Mouse (Mus musculus): ENCODE measurements around the gene Cst13. TPM values are rescaled to one million over a fixed set of nuclear protein-coding genes. Genes with fewer than 3 reads are reported as not detected.
"Not testable (repeated sequence)": the region's sequence is repeated elsewhere in the genome, so short reads cannot be mapped to it uniquely, and the experiment has no call there.

Gene Cst13
- polyA plus RNA-seq (2012; rRNA removed): not detected in 2 replicates

GRCm38 (mm10) chr2:148819909-148820308 is at the start of gene Cst13:
Cst13 (plus strand) TSS chr2:148820081.
- H3K27ac ChIP-seq (ENCODE audit: insufficient read depth, low read length): no peak within 1 kb of the TSS
- TF ChIP-seq POLR2A (IDR thresholded peaks at IDR 0.05; ENCODE audit: extremely low read depth, insufficient read depth, low read length) (no peak), CTCF (IDR thresholded peaks at IDR 0.05; ENCODE audit: extremely low read depth, insufficient read depth, low read length) (no peak)

GRCm38 (mm10) chr2:148771397-148771796 is 48.5 kb upstream of the Cst13 start, which contains the start of gene Cst11:
Cst11 (minus strand) TSS chr2:148771497.
- H3K4me3 ChIP-seq (ENCODE audit: insufficient read depth, low read length); H3K4me1 ChIP-seq (ENCODE audit: control insufficient read depth, insufficient read depth, low read length): not testable (repeated sequence)

More at GRCm38 (mm10) chr2:148819909-148820308, at the start of gene Cst13:
- Histone ChIP-seq H3K4me3 (ENCODE audit: insufficient read depth, low read length) (no peak within 1 kb of the TSS), H3K4me1 (ENCODE audit: control insufficient read depth, insufficient read depth, low read length) (no peaks in the 10 kb centered on the region)

DNA sequence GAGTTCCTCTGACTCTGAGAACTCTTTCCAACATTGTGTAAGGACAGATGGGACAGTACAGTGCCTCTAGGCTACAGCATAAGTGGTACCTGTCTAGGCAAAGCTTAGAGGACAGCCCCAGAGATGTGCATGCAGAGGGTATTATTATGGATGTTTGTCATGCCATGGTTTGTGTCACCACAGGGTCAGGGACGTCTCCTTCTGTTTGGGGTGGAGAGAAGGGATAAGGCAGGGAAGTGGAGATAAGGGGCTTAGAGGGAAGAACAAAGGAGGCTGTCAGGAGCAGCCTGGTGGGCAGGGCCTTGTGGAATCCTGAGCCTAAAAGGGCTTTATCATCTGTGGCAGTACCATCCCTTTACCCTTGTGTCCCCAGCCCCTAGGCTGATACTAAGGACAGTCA is 38.2 kb upstream of the Cst13 start, which contains the start of gene 8030411F24Rik:
TSS of gene 8030411F24Rik (plus strand) at position 301 of the 400 bp plus-strand sequence.
- no peaks in the 10 kb centered on the region for H3K4me1 ChIP-seq (ENCODE audit: control insufficient read depth, insufficient read depth, low read length)
- no peak within 1 kb of the TSS for H3K27ac ChIP-seq (ENCODE audit: insufficient read depth, low read length)
- no peak for TF ChIP-seq CTCF (IDR thresholded peaks at IDR 0.05; ENCODE audit: extremely low read depth, insufficient read depth, low read length)
- TF ChIP-seq POLR2A (IDR thresholded peaks at IDR 0.05; ENCODE audit: extremely low read depth, insufficient read depth, low read length): no peak
- H3K4me3 ChIP-seq (ENCODE audit: insufficient read depth, low read length): no peak within 1 kb of the TSS

More at GRCm38 (mm10) chr2:148771397-148771796, 48.5 kb upstream of the Cst13 start, which contains the start of gene Cst11:
- H3K27ac ChIP-seq (ENCODE audit: insufficient read depth, low read length): not testable (repeated sequence)

DNA sequence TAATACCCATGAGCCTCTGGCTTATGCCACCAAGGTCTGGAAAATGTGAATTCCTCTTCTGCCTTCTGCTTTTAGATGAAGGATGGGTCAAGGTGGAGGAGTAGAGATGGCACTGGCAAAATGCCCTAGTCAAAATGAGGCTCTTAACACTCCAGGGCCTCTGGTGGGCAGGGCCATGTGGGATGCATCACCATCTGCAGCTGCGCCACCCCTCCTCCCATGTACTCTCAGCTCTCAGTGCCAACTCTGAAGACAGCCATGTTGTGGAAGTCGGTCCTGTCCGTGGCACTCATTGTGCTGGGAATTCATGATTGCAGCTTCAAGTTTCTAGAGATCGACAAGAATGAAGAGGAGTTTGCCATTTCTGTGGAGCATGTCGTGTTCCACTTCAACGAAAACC is 30.7 kb upstream of the Cst13 start, which contains the start of gene Cst12:
TSS of gene Cst12 (plus strand) at position 220 of the 400 bp plus-strand sequence.
- H3K27ac ChIP-seq (ENCODE audit: insufficient read depth, low read length): no peak within 1 kb of the TSS
- H3K4me3 ChIP-seq (ENCODE audit: insufficient read depth, low read length): no peak within 1 kb of the TSS
- H3K4me1 ChIP-seq (ENCODE audit: control insufficient read depth, insufficient read depth, low read length): no peaks in the 10 kb centered on the region
- TF ChIP-seq POLR2A (IDR thresholded peaks at IDR 0.05; ENCODE audit: extremely low read depth, insufficient read depth, low read length) (no peak), CTCF (IDR thresholded peaks at IDR 0.05; ENCODE audit: extremely low read depth, insufficient read depth, low read length) (no peak)

GRCm38 (mm10) chr2:148798485-148798884 is 21.4 kb upstream of the Cst13 start, which contains the start of gene Cst8:
Cst8 (plus strand) TSS chr2:148798785.
- no peak for TF ChIP-seq CTCF (IDR thresholded peaks at IDR 0.05; ENCODE audit: extremely low read depth, insufficient read depth, low read length)
- no peak for TF ChIP-seq POLR2A (IDR thresholded peaks at IDR 0.05; ENCODE audit: extremely low read depth, insufficient read depth, low read length)
- no peaks in the 10 kb centered on the region for H3K4me1 ChIP-seq (ENCODE audit: control insufficient read depth, insufficient read depth, low read length)
- no peak within 1 kb of the TSS for H3K27ac ChIP-seq (ENCODE audit: insufficient read depth, low read length)
- no peak within 1 kb of the TSS for H3K4me3 ChIP-seq (ENCODE audit: insufficient read depth, low read length)

GRCm38 (mm10) chr2:148801491-148801921 is 18.4 kb upstream of the Cst13 start:
- no peak overlapping the region for H3K27ac ChIP-seq (ENCODE audit: insufficient read depth, low read length)

DNA sequence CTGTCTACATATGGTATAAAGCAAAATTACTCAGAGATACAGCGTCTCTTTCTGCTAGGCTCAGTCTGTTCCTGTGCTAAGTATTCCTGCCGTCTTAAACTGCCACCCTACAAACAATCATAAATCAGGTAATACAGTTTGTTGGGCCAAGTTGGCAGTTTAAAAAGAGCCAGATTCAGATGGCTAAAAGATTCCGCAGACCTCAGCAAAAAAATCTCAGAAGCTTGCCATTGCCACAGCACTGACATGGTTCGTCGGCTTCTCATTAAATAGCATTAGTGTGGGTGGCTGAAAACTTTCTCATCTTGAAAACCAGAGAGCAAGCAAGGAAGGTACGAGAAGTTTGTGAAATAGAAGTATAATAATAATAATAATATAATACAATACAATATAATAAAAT is 13.2 kb upstream of the Cst13 start:
- no peak overlapping the region for H3K27ac ChIP-seq (ENCODE audit: insufficient read depth, low read length)
- no peaks in the 10 kb centered on the region for H3K4me1 ChIP-seq (ENCODE audit: control insufficient read depth, insufficient read depth, low read length)
- TF ChIP-seq POLR2A (IDR thresholded peaks at IDR 0.05; ENCODE audit: extremely low read depth, insufficient read depth, low read length) (no peak), CTCF (IDR thresholded peaks at IDR 0.05; ENCODE audit: extremely low read depth, insufficient read depth, low read length) (no peak)
- no peak overlapping the region for H3K4me3 ChIP-seq (ENCODE audit: insufficient read depth, low read length)

More at GRCm38 (mm10) chr2:148801491-148801921, 18.4 kb upstream of the Cst13 start:
- TF ChIP-seq POLR2A (IDR thresholded peaks at IDR 0.05; ENCODE audit: extremely low read depth, insufficient read depth, low read length) (no peak), CTCF (IDR thresholded peaks at IDR 0.05; ENCODE audit: extremely low read depth, insufficient read depth, low read length) (no peak)
- H3K4me3 ChIP-seq (ENCODE audit: insufficient read depth, low read length): no peak overlapping the region
- H3K4me1 ChIP-seq (ENCODE audit: control insufficient read depth, insufficient read depth, low read length): no peaks in the 10 kb centered on the region

DNA sequence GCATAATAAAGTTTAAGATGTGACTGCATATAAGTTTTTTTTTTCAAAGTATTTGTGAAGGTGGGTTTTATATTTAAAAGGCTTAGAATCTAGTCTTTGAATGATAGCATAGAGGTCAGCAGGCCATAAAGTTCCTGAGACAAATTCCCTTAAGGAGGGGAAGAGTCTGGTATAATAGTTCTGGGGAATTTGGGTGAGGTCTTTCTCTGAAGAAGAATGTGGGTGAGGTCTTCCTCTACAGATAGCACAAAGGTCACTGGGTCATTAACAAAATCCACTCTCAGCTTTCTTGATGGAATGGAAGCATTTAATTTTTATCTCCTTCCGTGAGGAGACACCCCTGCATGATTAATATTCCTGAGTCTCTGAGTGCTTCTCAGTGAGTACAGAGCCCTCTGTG is 6.1 kb downstream of the Cst13 start:
- TF ChIP-seq CTCF (IDR thresholded peaks at IDR 0.05; ENCODE audit: extremely low read depth, insufficient read depth, low read length) (no peak), POLR2A (IDR thresholded peaks at IDR 0.05; ENCODE audit: extremely low read depth, insufficient read depth, low read length) (no peak)
- H3K27ac ChIP-seq (ENCODE audit: insufficient read depth, low read length): no peak overlapping the region

DNA sequence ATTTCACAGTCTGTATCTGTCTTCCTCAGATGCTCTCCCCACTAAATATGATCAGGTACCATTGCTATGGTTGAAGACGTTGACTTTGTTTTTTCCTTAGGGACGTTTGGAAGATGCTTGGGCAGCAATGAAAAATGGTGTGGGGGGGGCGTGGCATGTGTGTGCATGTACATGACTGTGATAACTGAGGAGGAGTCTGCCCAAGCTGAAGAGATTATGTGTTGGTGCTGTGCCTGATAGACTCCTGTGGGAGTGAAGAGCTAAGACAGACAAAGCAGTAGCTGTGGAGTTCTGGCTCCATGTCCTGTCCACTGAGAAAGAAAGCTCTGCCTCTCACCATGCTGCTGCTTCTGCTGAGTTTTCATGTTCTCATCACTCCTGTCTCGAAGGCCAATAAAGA is 15.0 kb downstream of the Cst13 start, which contains the start of gene Cst9:
TSS of gene Cst9 (plus strand) at position 236 of the 400 bp plus-strand sequence.
- TF ChIP-seq CTCF (IDR thresholded peaks at IDR 0.05; ENCODE audit: extremely low read depth, insufficient read depth, low read length) (no peak), POLR2A (IDR thresholded peaks at IDR 0.05; ENCODE audit: extremely low read depth, insufficient read depth, low read length) (no peak)
- no peaks in the 10 kb centered on the region for H3K4me1 ChIP-seq (ENCODE audit: control insufficient read depth, insufficient read depth, low read length)
- no peak within 1 kb of the TSS for H3K27ac ChIP-seq (ENCODE audit: insufficient read depth, low read length)
- H3K4me3 ChIP-seq (ENCODE audit: insufficient read depth, low read length): no peak within 1 kb of the TSS

More for the DNA sequence above, 6.1 kb downstream of the Cst13 start:
- Histone ChIP-seq H3K4me1 (ENCODE audit: control insufficient read depth, insufficient read depth, low read length) (no peaks in the 10 kb centered on the region), H3K4me3 (ENCODE audit: insufficient read depth, low read length) (no peak overlapping the region)

DNA sequence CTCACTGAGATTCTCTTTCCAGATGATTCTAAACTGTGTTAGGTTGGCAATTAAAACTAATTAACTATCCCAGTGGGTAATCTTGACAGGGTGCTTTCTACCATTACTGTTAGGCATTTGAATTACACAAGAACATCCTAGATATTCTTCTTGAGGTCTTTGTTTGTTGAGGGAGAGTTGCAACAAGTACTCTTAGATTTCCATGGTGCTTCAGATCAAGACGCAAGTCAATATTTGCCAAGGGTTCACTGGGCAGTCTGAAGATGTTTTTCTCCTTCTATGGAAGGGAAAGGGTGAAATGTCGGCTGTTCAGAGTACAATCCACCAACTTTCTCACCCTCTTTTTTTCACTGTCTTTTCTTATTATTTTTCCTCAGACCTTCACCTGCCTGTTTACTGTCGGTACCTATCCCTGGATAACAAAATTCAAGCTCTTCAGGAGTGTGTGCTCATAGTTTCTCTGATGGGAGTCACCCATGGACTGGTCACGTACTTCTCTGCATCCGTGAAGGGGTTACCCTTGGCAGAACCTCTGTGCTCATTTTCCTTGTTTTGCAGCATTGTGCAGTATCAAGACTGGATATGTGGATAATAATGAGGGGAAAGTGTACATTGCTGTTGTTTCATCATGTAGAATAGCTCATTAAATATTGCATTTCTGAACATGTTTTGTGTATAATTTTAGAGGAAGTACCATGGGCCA is 18.3 kb downstream of the Cst13 start:
- H3K4me1 ChIP-seq (ENCODE audit: control insufficient read depth, insufficient read depth, low read length): no peaks in the 10 kb centered on the region
- no peak overlapping the region for H3K27ac ChIP-seq (ENCODE audit: insufficient read depth, low read length)
- TF ChIP-seq CTCF (IDR thresholded peaks at IDR 0.05; ENCODE audit: extremely low read depth, insufficient read depth, low read length): no peak
- no peak for TF ChIP-seq POLR2A (IDR thresholded peaks at IDR 0.05; ENCODE audit: extremely low read depth, insufficient read depth, low read length)
- no peak overlapping the region for H3K4me3 ChIP-seq (ENCODE audit: insufficient read depth, low read length)
